Mouse (Mus musculus) WW6 (cell line): ENCODE measurements around the gene AU021092.

Experiments
- DNase-seq: peaks from one replicate; pipeline ENCODE4 v3.0.0-alpha.2; 2013; ENCODE audit warnings: low read depth, low spot score

AU021092 gene

DNA sequence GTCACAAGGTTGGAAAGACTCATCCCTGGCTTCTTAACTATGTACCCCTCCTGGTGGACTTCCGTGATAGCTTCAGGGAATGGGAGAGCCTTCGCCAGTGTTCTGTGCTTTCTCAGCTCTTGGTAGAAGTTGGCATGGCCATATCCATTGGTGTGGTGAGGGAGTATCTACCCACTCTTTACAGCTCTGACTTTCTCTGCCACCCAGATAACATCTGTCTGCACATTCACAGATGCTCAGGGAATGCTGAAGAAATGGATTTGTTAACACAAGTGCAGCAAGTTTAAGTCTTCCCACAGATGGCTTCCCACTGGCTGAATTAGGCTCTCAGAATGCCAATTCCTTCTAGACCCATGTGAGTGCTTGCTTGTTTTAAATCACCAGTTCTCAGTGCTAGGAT lies 8.0 kb downstream of the AU021092 start:
- DNase-seq, result no peak

GRCm38 (mm10) chr16:5212150-5212549 lies 9.9 kb downstream of the AU021092 start:
- DNase-seq, result no peak

- no peak for DNase-seq
These were observed 11.7 kb downstream of the AU021092 start for GRCm38 (mm10) chr16:5210365-5210764.

DNA sequence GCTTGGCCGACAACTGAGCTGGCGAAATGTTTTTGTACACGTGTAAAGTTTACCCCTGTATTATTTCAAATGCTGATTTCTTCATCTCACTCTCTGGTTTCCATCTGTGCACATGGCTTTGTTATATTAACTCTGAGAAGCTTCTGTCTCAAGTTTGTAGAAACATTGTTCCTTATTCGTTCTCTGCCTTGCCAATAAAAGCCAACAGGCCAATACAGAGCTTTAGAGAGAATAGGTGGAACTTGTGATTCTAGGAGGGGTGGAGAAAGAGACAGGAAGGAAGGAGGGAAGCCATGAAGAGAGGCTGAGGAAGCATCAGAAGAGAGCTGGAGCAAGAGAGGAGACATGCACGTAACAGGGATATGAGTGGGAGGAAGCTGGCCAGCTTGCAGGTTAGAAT lies 16.0 kb downstream of the AU021092 start:
- DNase-seq, result no peak

DNA sequence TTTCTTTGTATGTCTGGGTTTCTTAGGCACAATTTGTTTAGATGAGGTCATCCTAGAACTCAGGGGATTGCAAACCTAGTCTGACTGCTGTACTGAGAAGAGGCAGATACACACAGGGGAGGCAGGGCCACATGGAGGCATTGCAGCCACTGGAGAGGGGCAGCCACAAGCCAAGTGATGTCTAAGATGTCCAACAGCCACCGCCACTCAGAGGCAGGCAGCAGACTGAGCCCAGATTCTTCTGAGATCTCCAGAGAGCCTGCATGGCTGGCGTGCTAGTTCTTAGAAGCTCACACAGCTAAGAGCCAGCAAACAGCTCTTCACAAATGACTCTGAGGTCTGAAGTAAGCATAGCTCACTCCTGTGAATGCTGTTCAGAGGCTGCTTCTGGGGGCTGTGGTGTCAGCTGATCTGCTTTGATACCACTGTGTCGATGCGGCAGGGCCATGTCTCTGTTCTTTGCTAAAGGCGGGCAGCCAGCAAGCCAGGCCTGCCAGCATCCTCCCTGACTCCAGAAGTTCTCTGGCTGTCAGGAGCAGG lies 16.6 kb downstream of the AU021092 start:
- no peak for DNase-seq

- DNase-seq, result peak; percentile 70
These were observed 18.2 kb downstream of the AU021092 start, which contains the start of gene Nagpa for GRCm38 (mm10) chr16:5203668-5204433. Nagpa (minus strand) TSS chr16:5204012.

DNA sequence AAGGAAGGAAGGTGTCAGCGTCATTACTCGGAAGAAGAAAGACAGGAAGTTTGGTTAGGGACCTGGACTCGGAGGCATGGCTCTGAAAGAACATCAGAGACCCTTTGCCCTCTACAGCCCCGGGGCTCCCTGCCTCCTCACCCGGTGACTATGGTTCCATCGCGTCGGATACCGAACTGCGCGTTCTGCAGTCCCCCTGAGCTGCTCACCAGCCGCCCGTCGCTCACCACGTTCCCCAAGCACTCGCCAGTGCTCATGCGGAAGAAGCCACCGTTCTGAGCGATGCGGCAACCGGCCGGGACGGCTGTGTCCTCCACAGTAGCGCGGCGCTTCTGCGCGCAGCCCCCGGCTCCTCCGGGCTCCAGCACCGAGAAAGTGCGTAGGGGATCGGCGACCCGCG lies 18.9 kb downstream of the AU021092 start:
- no peak for DNase-seq

DNA sequence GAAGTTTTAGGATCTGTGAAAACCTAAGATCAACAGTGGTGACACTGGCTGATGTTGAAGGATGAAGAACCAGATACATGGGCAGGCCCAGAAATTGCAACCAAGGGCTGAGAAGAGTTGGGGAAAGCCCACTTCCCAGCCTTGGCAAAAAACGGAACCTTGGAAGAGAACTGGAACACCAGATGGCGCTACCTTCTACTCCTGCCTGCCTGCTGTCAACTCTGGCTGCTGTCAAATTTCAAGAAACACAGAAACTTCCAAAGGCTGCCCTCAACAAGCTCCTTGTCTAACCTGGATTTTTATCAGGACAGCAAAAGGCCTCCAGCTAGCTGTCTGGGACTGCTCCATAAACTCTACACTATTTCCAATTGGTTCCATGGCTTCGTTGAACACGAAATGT lies 19.4 kb downstream of the AU021092 start:
- DNase-seq, result no peak

DNA sequence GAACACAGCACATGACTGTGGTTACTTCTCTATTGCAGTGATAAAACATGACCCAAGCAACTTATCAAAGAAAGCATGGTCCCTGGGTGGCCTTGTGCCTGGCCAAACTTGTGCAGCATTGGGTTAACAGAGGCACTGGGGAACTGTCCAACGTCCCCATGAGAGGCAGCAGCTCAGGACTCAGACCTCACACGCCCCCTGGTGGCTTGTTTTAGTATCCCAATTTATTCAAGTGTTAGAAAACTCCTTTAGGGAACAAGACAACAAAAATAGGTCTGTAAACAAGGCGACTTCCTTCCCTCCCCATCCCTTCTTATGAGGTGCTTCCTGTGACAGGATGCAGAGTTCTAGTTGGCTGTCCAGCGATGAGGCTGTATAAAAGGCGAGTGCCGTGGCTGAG lies 27.0 kb downstream of the AU021092 start:
- DNase-seq, result peak; percentile 38

DNA sequence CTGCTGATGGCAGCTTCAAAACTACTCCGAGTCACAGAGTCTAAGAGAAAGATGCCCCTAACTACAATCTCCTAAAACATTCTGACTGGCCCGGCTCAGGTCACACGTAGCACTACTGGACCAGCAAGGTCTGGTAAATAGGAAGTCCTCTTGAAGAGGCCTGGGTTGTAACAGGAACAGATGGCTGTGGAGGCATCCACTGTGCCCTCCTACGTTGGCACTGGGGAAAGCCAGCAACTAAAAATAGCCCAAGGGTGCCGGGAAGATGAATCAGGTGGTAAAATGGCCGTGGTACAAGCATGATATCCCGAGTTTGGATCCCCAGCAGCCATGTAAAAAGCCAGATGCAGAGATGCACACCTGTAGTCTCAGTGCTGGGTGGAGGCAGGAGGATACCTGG lies 35.9 kb downstream of the AU021092 start:
- no peak for DNase-seq

DNA sequence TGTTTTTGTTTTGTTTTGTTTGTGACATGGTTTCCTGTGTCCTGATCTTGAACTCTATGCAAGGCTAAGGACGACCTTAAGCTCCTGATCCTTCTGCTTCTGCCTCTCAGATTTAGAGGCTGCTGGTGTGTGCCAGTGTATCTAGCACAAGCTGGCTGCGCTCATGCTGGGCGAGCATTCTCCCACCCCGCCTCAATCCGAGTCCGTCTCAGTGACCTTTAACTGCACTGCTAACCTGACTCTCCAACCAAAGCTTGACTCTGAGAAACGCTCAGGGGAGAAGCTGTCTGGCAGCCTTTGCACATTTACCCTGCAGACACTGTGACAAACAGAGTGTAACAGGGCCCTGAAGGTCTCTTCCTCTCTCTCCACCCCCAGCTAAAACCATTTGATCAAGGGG lies 36.4 kb downstream of the AU021092 start:
- DNase-seq, result no peak

DNA sequence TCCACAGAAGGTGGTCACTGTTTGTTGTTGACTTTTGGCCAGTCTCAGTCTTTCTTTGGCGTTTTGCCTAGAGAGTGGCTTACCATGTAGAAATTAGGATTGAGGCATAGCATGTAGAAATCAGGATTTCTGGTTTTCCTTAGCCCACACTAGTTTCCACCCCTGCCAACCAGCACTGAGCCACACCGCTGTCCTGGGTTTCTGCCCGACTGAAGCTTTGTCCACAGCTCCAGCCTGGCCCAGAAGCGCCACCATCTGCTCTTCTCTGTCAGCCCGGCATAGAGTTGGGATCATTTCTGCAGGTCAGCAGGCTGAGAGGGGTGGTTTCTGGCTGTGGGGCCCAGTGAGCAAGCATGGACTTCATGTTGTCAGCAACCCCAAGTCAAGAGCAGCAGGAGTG lies 37.1 kb downstream of the AU021092 start:
- no peak for DNase-seq

DNA sequence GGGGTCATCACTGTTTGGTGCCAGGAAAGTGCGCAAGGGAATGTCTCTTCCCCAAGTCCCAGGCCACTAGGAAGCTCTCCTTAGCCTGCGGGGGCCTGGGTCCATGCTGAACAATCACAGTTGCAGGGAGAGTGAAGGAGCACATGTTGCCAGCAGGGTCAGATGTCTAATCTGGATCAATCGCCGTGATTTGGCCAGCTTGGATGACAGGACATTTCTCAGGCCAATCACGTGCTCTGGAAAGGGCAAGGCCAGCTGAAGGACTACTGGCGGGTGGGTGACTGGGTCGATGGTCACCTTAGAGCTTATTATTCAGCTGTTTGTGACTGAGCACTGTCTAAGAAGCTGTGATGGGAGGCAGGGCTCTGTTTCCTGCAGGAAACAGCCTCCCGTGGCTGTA lies 38.0 kb downstream of the AU021092 start:
- DNase-seq, result no peak

DNA sequence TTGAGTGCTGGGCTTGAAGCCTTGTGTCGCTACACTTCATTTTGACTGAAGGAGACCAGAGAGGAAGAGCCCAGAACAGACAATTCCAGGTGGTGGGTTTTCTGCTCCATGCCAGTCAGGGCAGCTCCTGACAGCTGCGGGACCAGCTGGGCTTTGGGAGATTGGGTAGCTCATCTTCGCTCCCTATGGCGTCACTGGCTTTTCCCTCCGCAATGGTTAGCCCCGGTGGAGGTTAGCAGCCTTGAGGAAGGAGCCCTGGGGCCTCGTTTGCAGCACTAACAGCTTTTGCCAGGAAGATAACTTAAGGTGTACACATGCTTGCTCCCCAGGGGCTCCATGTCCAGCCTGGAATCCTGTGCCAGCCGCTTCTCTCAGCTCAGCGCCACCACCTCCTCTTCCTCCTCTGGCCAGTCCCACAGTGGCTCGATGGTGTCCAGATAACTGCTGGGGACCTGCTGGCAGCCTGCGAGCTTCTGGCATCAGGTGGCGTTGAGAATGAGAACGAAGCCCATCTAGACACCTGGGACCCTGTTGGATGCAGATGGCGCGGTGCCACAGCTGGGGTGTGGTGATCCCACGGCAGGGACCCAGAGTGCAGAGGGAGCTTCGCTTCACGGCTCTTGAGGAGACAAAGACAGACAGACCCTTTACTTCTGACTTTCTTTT lies 38.7 kb downstream of the AU021092 start:
- no peak for DNase-seq

- no peak for DNase-seq
These were observed 49.5 kb downstream of the AU021092 start for GRCm38 (mm10) chr16:5172636-5173035.

DNA sequence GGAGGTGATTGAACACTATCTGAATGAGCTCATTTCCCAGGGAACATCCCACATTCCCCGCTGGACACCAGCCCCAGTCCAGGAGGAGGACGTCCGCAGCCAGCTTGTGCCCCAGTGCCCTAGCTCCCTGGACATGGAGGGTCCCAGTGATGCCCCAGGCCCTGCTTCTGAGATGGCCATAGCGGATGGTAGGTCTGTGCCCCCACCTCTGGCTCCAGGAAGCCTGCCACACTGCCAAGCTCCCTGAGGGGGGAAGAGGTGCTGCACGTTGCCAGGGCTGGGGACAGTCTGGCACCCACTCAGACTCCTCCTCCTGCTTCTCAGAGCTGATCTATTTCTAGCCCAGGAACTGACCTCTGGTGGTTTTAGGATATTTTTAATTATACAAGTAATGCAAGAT lies 53.3 kb downstream of the AU021092 start:
- DNase-seq, result no peak

DNA sequence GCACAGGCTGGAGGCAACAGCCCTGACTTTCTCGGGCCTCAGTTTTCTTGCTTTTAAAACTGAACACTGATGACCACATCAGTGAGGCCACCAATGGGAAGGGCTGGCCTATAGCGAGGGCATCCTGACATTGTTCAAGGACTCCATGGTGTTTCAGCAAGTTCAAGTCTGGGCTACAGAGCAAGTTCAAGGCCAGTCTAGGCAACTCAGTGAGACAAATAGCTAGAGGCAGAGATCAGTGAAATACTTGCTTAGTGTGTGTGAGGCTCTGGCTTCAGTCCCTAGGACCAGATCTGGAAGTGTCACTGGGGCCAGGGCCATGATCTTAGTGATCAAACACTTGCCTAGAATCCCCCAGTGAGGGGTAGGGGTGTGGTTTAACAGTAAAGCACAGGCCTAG lies 54.1 kb downstream of the AU021092 start:
- no peak for DNase-seq

DNA sequence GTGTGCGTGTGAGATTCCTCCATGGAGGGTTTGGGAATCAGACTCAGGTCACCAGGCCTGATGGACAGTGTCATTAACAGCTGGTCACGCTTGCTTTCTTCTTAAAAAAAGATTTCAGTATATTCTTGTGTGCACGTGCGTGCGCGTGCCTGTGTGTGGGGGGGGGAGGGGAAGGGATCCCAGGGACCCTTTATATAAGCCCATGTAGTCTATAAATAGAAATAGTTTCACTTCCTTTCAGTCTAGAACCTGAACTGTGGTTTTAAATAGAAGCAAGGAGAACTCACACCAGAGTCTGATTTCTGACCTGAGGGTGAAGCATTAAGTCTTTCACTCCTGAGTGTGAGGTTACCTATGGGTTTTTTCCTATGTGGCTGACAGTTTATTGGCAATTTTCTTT lies 57.8 kb downstream of the AU021092 start:
- no peak for DNase-seq
